Mouse (Mus musculus): Measurements from ENCODE around the gene Kcnd1.

GRCm38 (mm10) chrX:7789542-7790136 lies 32.5 kb upstream of the Kcnd1 start, which contains the start of gene Gripap1:
- TF ChIP-seq POLR2A (IDR thresholded peaks at IDR 0.05; ENCODE audit: extremely low read depth, insufficient read depth, low read length) (peak; percentile 44; the same call in 1 of the 2 replicates), CTCF (IDR thresholded peaks at IDR 0.05; ENCODE audit: low read depth, low read length) (no peak)
